Mouse (Mus musculus) lung, postnatal 4 days (tissue): Measurements from ENCODE around the gene Prkcd.
"Not testable (repeated sequence)": the region's sequence is repeated elsewhere in the genome, so short reads cannot be mapped to it uniquely, and the experiment has no call there.

Experiments used
- DNase-seq, 2 experiments: peaks; one replicate each; pipeline ENCODE4 v3.0.0; 2021

The Prkcd gene

DNA sequence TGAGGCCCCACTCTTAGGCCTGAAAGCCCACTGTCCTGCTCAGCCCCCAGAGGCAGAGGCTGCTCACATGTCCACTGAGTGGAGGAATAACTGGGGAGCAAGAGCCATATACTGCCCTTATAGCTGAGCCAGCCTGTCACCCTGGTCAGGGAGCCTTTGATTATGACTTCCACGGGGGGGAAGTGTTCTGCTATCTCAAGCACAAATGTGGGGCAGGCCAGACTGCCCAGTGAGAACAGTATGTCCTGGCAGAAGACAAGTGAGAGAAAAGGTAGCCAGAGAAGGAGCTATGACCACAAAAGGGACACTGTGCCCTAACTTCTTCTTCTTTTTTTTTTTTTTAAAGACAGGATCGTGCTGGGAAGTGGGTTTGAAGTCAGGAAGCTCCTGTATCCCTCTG lies 28.9 kb downstream of the Prkcd start:
- DNase-seq: no peak

DNA sequence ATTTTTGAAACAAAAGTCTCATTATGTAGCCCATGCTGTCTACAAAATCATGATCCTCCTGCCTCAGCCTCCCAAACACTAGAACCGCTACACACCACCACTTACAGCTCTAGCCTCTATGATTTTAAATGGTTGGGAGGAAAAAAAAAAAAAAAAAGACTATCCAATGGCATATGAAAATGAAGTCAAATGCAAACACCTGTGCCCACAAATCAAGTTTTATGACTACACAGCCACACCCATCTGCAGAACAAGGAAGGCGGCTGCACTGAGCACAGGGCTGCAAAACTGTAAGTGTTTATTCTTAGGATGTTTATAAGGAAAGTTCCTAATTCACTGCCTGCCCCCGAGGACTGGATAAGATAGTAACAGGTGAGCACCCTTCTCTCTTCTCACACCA lies 29.6 kb downstream of the Prkcd start:
- DNase-seq: no peak

DNA sequence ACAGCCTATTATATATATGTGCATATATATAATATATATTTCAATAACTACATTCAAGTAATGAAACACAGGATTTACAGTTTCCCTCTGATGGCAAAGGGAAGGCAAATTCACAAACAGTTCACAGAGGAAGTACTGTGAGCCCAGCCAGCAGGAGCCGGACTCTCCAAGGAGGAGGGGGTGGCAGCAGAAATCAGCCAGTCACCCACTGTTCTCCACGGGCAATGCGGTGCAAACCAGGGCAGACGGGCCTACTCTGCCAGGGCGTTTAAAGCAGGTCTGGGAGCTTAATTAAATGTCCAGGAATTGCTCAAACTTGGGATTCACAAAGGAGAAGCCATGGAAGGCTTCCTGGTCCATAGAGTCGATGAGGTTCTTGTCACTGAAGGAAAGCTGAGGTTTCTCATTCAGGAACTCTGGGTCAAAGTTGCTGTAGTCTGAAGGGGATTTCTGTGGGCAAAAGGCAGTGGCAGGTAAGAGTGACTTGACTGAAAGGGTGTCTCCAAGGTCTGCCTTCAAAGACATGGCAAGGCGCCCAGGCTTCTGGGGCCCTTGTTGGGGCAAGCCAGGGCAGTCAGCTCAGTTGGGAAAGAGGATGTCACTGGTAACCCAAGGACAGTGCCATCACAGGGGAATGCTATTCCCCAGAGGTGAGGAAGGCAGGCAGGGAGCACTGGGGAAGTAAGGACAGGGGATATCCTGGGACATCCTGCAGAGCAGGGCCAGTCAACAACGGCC lies 30.3 kb downstream of the Prkcd start:
- DNase-seq: no peak

DNA sequence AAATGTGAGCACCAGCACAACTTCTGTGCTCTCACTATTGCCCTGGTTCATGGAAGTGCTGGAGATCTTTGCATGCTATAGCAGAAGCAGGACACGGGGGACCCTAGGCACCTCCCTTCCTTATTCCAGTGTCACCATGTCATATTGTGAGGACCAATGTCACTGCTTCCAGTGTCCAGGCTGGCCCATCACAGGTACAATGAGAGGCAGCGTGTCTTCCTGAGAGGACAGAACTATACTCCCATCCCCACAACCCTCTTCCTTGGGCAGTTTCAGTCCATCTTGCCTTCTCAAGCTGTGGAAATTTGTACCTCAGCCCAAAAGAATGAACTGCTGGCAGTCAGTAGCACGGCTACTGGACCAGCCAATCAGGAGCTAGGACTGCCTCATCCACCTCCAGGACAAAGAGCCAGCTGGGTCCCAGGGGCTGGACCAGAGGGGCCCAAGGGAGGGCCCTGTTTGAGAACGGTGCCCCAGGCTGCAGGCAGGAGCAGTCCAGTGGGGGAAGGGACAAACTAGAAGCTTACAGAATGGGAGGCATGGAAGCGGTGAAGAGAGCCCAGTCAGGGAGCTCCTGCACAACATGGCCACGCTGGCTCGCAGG lies 31.8 kb downstream of the Prkcd start:
- DNase-seq: peak; percentile 71 to 89

DNA sequence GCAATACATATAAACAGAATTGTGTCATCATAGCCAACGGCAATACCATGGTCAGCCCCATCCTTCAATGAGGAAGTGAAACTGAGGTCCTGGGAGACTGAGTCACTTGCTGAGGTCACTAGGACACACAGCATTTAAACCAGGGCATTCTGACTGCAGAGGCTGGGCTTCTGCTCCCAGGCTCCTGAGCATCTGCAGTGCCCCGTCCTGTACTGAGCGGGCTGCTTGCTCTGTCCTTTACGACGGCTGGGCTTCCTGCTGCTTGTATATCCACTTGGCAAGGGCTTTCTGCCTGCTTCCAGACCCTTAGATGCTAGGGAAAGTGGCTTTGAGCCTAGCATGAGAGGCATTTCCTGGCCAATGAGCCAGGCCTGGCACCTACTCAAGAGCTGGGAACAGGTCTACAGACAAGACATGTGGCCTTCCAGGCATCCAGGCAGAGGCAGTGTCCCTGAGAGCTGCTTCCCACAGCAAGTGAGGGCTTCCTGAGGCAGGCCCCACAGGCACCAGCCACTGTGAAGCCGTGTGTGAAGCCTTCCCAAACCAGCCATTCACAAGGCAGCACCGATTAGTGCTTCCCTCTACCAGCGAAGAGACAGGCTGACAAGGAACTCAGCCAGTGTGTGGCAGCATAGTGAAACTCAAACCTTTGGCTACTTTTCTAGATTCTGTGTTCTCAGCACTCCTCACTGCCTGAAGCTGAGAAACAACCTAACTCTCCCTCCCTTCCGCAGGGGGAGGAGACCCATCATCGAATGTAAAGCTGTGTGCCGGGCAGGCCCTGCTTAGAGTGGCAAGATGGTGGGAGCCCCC lies 32.5 kb downstream of the Prkcd start:
- peak; percentile 81 to 91 for DNase-seq

DNA sequence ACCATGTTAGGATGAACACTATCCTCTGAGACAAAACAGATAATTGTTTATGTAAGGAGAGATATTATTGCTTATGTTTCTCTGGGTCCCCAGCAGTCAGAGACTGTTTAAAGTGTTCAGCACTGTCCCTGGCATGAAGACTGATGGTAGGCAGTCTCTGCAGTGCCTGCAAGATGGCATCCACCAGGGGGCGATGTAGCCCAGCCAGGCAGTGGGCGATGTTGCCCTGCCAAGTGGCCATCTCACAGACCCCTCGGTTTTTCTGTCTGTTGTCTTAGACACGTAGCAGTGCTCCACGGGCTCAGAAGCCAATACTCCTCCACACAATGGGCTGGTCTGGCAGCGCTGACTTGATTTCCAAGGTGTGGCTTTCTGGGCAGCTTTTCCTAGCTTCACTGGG lies 34.6 kb downstream of the Prkcd start:
- peak; percentile 85 to 88 for DNase-seq

DNA sequence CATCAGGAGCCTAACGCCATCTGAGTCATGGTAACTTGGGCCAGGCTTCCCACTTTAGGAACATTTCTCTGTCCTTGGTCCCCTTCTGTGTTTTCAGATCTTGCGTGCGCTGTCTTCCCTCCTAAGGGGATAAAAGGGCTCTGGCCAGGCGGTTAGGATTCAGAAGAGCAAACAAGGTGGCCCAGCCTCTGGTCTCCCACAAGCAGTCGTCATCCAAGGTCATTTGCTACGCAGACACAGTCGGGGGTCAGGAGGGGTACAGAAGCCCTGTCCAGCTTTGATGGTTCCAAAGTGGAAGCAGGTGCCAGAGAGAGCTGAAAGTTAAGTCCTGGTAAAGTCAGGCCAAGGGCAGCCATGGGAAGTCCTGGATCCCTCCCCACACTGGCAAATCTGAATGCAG lies 35.1 kb downstream of the Prkcd start:
- DNase-seq: no peak

DNA sequence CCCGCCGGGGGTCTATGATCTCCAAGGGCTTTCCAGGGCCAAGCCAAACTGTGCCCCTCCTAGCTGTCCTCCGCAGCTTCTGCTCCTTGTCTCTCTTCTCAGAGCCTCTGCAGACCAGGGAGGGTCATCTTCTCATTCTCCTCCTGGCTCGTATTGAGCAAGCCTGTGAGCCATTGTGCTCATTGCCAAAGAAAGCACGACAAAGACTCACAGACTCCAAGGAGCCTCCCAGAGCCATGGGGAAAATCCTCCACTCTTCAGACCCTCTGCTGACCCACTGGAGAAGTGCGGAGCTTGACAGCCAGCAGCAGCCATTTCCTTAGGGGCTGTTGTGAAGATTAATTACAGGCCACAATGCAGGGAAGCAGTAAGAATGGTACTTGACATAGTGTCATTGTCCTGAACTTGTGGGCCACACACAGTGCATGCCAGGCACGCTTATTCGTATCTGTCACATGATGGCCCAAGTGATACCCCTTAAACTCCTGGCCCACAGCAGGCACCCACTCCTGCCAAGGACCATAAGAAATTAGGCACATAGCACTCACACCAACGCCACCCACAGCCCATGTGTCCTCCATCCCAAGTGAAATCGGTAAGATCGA lies 35.9 kb downstream of the Prkcd start:
- DNase-seq: no peak

DNA sequence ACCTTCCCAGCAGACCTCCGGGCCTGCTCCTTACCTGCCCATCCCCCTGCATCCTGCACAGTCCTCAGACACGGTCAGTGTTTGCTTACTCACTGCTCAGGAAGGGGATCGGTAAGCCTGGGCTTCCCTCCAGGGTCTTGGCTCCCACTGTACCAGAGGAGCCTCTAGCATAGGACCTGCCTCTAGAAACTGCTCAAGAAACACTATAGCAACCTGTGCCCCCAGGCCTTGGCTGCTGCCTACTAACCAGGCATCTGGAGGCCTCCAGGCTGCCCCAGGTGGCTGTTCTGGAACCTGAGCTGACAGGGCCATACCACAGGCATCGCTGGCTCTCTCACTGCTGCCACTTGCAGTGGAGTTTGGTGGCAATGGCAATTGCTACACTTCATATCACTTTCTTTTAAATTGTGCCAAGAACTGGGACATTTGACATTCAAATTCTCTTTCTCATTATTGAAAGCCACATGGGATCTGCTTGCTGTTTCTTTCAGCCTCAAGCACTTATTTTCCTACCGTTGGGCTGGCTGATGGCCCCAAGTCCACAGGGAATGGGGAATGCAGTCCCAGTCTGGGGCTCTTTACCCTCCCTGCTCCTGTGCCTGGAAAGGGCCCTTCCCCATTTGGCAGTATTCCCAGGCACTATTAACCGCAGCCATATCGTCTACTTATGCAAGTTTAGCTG lies 39.1 kb downstream of the Prkcd start:
- no peak for DNase-seq

DNA sequence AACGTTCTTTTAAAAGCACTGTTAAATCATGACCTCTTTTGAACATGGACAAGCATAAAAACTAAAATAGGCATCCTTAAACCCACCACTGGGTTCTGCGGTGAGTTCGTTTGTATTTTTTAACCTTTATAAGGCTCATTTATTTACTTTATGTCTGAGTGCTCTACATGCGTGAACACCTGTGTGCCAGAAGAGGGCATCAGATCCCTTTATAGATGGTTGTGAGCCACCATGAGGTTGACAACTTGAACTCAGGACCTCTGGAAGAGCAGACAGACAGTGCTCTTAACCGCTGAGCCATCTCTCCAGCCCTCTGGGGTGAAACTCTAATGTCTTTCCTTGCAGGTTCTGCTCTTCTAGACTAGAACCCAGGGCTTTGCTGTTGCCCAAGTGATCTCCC lies 40.7 kb downstream of the Prkcd start:
- no peak for DNase-seq

DNA sequence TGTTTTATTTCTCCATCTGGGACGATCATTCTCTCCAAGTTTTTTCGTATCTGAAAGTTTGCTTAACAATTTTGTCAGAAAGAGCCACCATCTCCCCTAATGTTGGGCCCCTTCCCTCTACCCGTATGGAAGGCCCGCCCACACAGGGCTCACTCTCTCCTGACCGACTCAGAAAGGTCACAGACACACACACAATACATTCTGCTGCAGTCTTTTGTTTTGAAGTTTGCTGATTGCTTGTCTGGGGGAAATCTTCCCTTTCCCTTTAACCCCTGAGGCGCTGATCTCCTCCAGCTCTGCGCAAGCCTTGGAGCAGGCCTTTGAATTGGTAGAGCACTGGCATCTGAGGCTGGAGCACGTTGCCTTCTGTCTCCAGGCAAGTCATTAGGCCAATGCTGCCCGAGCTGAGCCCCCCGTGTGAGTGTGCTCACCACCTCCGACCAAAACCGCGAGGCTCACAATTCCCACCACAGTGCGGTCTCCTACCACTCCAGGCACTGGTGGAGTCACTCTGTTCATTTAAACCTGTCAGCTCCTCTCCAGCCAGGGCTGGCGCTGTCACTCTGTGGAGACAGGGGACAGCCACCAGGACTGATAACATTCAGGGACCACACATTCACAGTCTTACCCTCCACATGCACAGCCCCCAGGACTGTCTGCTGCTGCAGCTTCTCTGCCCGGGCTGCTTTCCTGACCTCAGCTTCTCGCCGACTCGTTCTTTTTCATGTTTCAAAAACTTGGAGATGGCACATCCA lies 41.3 kb downstream of the Prkcd start:
- no peak for DNase-seq

DNA sequence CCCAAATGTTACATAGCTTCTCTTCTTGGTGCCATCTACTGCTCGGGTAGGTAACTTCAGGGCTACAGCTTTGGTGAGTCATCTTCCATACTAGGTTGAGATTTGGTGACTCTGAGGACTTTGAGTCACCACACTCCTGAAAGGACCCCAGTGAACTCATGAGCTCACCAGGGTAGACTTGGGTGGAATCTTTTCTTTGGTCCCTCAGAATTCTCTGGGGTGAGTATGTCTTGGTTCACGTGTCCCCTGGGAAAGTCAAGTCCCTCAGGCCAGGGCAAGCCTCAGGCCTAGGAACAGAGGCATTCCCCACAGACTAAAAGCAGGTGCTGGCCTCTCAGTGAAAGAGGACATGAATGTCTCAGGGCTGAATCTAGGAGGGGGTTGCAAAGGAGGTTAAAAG lies 41.9 kb downstream of the Prkcd start:
- DNase-seq: no peak

DNA sequence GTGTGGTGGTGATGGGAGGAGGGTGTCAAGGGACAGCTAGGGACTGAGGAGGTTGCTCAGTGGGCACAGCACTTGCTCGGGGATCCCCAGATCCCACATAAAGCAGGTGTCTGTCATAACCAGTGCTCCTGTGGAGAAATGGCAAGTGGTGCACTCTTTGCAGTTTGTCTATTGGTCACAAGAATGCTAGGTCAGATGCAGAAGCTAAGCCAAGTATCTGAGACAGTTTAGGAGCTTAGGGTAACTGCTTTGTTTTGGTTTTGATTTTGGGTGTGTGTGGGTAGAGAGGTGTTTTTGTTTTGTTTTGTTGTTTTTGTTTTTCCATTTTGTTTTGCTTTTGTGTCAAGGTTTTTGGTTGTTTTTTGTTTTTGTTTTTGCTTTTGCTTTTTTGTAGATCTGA lies 44.8 kb downstream of the Prkcd start:
- no peak for DNase-seq

DNA sequence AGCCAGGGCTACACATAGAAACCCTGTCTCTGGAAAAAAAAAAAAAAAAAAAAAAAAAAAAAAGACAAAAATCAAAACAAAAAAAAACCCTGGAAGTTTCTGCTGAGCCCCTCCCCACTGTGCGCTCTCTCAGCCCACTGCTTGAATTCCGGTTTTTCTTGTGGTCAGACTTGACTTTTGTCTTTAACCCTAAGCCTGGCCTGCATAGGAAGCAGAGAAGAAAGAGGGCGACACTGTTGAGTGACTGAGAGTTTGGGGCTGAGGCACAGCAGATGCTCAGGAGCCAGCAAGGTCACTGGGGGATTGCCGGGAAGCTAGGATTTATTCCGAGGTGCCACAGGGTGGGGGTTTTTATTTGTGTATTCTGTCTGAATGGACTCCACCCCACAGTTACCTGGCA lies 46.1 kb downstream of the Prkcd start:
- DNase-seq: no peak

DNA sequence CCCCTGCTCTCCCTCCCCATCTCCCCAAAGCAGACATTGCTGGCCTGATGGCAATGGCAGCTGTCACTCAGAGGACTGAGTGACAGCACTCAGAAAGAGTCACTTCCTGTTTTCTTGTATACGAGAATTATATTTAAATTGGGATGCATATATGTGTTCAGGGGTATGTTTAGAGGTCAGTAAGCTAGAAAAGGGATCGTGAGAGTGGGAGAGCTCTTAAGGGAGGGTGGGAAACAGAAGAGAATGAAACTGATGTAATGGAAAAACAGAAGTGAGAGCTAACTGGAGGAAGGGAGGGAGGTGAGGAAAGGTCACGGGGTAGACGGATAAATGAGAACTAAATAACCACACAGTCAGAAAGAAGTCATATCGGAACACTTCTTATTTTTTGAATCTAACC lies 46.8 kb downstream of the Prkcd start:
- DNase-seq: no peak

DNA sequence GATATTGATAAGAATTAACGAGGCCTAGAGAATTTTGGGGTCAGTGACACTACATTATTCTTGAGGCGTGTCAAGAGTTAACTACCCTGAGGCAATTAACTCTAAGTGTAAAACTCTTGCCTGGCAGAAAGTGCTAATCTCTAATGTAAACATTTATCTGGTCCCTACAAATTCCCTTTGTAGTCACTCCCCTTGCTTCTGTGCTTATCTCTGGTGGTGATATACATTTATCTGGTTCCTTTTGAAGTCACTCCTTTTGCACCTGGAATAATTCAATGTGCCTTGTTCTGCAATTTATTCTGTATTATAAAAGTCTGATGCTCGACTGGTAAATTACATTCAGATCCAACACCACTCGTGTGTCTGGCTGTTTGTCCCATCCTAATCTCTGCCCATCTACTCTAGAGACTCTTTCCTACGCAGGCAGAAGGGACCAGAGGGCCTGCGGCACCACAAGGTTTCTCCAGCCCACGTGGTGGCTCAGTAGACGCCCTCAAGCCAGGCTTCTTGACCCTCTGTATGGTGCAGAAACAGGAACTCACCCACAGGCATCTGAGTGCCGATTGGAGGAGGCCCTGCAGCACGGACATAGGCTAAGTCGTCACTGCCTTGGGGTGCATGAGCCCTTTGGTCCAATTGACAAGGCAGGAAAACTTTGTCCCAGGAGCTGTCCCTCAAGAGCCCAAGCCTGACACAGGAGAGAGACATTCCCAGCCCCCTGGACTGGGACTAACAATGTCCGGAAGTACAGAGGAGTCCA lies 48.5 kb downstream of the Prkcd start:
- not testable (repeated sequence) for DNase-seq

DNA sequence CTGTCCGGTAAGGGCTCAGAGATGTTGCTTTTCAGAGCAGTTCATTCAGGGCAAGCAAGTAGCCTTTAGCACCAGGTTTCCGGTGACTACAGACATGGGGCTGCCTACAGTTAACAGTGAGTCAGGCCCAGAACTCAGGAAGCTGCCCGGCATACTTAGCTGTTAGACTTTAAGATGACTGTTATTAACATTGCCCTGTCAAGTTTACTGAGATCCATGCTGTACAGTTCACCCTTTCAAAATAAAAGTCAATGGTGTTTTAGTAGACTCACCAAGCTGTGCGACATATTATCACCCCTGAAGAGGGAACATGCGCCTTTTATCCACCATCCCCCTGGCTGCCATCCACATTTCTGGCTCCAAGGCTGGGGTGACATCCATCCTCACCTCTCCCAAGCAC lies 49.8 kb downstream of the Prkcd start:
- no peak for DNase-seq

DNA sequence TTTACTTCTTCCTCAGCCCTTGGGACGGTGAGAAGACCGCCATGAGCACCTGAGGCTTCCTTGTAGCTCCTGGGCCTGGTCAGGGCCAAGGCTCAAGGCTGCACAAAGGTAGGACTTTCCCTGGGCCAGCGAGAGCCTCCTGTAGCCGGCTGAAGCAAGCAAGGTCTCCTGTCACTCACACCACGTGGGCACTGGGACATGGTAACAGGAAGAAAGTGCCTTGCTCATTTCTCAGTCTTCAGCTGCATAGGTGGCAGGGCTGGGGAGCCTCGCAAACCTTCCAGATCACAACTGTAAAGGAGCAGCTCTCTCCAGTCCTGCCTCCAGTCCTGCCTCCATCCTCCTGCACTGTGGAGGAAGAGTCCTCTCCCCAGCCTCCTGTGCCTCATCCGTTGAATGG lies 50.2 kb downstream of the Prkcd start:
- no peak for DNase-seq

DNA sequence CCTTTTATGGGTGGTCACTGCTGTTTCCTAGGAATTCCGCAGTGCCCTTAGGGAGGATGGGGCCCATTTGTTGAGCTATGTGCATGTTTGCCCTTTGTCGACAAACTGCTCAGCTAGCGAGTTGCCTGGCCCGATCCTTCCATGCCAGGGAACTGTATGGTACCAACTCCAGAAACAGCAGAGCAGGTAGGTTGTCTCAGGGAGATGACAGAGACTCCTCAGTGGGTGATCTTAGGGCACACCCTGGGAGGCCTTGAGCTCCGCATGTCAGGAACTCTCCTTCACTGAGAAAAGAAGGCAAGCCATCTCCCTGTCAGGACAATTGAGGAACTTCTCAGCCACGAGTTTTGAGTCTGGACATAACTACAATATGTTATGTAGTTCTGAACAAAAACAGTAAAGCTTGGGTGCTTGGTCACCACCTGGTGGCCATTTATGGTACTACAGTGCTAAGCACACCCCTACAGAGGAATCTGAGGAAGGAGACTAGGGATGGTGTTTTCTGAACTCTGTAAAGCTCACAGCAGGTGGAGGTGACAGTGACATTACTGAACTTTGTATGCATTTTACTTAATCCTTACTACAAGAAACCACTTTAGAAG lies 51.9 kb downstream of the Prkcd start:
- peak; percentile 62 to 86 for DNase-seq

DNA sequence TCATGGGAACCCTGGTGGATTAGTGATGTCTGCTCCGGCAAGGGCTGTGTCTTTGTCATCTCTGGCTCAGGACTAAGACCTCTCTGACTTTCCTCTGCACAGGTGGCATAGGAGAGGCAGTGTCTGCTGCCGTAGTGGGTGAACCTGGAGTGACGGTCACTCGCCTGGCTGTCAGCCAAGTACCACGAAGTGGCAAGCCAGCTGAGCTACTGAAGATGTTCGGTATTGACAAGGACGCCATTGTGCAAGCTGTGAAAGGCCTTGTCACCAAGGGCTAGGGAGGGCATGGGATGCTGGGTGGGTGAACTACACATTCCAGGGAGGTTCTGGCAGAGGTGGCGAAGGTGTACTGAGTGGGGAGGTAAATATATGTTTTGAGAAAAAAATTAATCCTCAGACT lies 52.8 kb downstream of the Prkcd start:
- peak in 1 of 2 experiments; percentile 57 for DNase-seq

DNA sequence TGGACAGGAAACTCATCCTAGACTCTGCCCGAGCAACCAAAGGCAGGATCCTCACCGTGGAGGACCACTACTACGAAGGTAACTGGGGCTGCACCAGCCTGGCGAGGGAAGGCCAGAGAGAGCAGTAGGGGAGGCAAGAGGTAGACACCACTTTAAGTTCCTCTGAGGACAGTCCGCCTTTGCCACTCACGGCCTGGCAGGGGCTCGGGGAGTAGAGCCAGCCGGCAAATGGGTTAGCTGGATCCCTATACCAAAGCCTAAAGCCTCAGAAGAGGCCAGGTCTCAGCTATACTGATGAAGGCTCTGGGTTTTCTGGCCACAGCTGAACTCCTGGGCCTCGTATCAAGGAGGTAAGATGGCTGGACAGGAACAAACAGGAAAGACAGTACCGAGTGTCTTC lies 53.8 kb downstream of the Prkcd start:
- no peak for DNase-seq
